Mouse (Mus musculus): Measurements from ENCODE around the gene Slc2a5.

The Slc2a5 gene

GRCm38 (mm10) chr4:150119055-150119454 is at the start of gene Slc2a5:
Gene Slc2a5, plus strand, starts transcription at chr4:150119283.
- DNase-seq (ENCODE audit: low spot score), result peak; percentile 73

DNA sequence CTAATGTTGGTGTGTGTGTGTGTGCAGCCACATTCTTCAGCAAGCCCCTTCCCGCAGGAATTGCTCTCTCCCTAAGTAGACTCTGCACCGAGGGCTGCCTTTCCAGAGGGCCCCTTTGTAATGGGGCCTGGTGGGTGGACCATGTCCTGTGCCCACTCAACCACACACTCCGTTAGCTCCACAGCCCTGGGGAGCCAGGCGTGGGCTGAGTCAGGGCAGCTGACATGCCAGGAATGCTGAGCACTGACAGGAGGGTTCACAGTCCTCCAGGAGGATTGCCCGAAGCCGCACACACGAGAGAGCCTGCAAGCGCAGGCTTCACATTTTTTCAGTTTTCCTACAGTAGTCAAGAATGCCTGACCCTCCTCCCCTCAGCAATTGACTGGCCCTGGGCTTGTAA is 48.9 kb upstream of the Slc2a5 start:
- no peak for DNase-seq (ENCODE audit: low spot score)

DNA sequence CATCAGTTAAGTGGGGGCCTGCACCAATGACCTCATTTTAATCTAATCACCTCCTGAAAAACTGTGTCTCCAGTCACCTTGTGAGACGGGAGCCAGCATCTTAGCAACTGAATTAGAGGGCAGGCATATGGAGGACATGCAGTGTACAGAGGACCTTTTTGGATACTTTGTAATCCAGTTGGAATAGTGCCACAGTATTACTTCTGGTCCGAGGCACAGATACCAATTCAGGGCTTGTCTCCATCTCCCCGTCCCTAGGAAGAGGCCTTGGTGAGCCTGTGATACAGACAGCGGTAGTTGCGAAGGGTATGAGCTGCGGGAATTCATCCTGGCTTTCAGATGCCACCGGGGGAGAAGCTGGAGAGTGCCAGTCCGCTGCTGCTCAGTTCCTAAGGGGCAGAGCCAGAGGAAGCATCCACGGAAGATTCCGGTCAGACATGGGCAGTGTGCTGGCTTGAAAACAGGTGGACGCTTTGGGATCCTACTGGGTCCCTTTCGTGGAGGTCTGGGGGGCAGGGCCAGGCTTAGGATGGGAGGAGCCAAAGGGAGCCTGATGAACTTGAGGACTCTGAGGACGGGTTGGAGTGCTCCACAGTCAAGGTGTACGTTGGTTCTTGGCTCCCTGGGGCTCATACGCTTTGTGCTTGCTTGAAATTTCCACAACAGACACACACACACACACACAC is 46.5 kb upstream of the Slc2a5 start:
- DNase-seq (ENCODE audit: low spot score), result no peak

- peak; percentile 73 for DNase-seq (ENCODE audit: low spot score)
Measured at GRCm38 (mm10) chr4:150073102-150073473, 46.0 kb upstream of the Slc2a5 start.

DNA sequence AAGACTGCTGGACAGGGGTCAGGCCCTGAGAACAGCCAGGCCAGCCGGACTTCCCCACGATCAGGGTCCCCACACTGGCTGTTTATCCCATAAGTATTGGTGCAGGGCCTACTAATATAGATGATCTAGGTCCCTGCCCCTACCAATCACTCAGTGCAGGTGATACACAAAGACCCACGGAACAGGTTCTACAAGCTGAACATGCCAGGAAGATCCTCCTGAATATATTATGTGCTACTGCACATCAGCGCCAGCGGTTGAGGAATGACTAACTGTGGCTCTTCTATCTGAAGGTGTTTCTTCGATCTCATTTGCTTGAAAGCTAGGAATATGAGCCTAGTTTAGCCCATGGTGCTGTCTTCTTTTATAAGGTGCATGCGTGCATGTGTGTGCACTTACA is 43.7 kb upstream of the Slc2a5 start:
- peak; percentile 36 for DNase-seq (ENCODE audit: low spot score)

- no peak for DNase-seq (ENCODE audit: low spot score)
Measured at GRCm38 (mm10) chr4:150076147-150076546, 42.9 kb upstream of the Slc2a5 start.

- DNase-seq (ENCODE audit: low spot score), result no peak
Measured at GRCm38 (mm10) chr4:150078646-150079045, 40.4 kb upstream of the Slc2a5 start.

DNA sequence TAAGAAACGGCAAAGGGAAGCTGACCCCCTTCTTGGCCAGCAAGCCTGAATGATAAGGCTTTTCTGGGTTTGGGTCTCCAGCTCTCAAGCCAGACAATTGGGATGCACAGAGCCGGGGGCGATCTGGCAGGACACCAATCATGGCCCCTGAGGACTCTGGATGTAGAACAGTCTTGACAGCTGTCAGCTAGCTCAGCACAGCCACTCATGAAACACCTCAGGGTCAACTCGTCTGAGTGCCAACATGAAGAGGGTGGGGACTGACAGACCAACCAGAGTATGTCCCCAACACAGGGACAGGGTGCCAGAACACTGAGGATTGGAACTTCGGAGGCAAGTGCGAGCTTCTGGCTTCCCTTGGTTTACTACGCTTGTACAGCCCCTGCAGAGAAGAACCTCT is 39.8 kb upstream of the Slc2a5 start:
- DNase-seq (ENCODE audit: low spot score), result no peak

- DNase-seq (ENCODE audit: low spot score), result no peak
Measured at GRCm38 (mm10) chr4:150080330-150080967, 38.6 kb upstream of the Slc2a5 start.

- no peak for DNase-seq (ENCODE audit: low spot score)
Measured at GRCm38 (mm10) chr4:150085366-150085765, 33.7 kb upstream of the Slc2a5 start.

DNA sequence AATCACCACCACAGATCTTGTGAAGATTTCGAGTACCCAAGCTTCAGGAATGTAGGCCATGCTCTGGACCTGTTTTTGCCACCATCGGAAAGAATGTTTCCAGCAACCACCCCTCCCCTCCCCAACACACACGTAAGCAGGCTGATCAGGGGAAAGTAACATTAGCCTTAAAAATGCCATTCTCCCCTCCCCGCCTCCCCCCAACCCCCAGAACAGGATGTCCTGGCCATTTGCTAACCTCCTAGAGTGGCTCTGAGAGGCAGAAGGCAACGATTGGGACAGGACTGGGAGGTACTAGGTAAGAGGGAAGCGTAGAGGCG is 32.3 kb upstream of the Slc2a5 start:
- no peak for DNase-seq (ENCODE audit: low spot score)

DNA sequence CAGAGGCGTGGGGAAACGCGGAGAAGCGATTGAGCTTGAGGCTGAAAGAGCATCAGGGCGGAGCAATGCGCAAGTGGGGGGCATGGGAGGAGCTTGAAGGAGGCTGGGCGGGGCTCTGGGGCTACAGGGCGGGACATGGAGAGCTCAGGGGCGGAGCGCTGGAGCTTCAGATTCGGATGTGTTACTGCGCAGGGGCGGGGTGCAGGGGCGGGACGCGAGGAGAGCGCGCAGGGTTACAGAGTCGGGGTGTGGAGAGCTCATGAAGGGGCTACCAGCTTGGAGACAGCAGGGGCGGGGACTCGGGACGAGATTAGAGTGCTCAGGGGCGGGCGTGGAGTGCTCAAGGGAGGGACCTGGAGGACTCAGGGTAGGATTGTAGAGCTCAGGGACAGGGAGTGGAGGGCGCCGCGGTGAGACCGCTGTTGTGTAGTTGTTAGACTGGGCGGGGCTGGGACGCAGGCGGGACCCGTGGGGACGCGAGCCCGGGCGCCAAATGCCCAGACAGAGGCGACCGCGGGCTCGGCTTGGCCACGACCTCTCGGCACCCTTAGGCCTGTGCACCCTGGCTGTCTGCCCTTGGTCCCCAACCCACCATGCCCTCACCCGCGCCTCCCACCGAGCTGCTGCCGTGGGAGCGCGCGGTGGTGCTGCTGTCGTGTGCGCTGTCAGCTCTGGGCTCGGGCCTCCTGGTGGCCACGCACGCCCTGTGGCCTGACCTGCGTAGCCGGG is 31.8 kb upstream of the Slc2a5 start, which contains the start of gene Gpr157:
Gene Gpr157, plus strand, starts transcription at position 205 of the 729 bp plus-strand sequence.
- peak; percentile 95 for DNase-seq (ENCODE audit: low spot score)

GRCm38 (mm10) chr4:150087890-150088530 is 31.1 kb upstream of the Slc2a5 start:
- no peak for DNase-seq (ENCODE audit: low spot score)

DNA sequence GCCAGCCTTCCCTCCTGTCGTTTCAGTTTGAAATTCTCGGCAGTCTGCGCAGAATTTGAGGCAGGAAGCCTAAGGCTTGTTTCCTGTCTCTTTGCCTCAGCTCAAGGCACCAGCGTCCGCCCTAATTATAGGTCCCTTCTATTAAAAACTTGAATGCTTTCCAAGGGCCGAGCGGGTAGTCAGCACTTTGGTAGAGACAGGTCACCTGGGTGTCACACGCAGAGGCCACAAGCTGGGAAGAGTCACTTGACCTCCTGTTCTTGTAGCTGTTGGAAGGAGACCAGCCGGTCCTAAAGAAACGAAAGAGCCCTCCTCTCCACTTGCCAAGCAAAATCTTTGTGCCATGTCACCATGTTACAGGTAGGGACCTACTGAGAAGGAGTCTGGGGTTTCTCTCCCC is 30.0 kb upstream of the Slc2a5 start:
- DNase-seq (ENCODE audit: low spot score), result no peak

DNA sequence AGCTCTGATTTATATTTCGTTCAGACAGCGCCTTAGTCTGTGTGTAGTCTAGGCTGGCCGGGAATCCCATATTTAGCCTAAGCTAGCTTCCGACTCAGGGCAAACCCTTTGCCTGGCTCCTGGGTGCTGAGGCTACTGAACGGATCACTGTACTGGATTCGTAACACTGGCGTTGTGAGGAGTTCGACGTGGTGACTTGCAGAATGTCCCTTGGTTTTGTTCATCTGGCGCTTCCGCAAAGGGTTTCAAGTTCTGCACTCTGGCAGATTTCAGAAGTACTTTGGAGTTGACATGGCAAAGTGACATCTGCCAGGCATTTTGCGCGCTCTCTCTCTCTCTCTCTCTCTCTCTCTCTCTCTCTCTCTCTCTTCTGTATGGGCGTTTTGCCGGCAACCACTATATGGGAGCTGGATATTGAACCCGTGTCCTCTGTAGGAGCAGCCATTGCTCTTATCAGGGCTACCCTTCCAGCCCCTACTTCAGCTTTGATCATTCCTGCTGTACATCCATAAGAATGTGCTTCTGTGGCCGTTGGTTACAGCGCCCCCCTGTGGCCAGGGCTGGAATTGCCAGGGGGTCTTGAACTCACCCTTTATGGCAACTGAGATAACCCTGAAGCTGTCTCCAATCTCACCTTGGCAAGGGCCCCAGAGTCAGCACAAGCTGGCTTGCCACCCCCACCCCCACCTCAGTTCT is 27.0 kb upstream of the Slc2a5 start:
- no peak for DNase-seq (ENCODE audit: low spot score)

DNA sequence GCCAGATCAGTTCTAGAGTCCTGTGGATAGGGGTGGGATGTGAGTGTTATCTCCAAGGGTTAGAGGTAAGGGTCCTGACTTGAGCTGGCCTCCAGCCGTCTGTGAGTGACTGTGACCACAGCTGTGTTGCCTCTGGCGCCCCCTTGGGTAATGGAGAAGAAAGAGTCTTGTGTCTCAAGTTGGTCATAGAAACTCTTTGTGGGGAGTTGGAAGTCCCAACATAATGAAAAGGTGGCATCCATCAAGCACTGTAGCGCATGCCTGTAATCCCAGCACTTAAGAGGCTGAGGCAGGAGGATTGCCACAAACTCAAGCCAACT is 26.5 kb upstream of the Slc2a5 start:
- no peak for DNase-seq (ENCODE audit: low spot score)

GRCm38 (mm10) chr4:150093560-150094462 is 25.3 kb upstream of the Slc2a5 start:
- DNase-seq (ENCODE audit: low spot score), result peak; percentile 67

- DNase-seq (ENCODE audit: low spot score), result peak; percentile 57
Measured at GRCm38 (mm10) chr4:150094463-150094789, 24.7 kb upstream of the Slc2a5 start.

GRCm38 (mm10) chr4:150096309-150096708 is 22.8 kb upstream of the Slc2a5 start:
- DNase-seq (ENCODE audit: low spot score), result no peak

DNA sequence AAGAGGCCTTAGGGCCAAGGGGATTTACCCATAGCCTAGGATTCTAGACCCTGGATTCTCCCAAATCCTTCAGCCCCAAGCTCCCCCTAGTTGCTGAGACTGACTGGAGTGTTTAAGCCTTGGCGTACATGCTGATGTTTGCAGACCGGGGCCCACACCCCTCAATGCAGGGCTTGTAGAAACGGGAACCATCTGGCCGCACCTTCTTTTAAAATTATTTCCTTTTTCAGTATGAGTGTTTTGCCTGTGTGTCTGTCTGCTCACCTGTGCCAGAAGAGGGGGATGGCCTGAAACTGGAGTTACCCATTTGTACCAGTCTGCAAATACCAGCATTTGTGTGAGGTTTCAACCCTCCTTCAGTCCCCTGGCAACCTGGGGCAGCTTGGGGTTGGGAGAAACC is 21.2 kb upstream of the Slc2a5 start:
- no peak for DNase-seq (ENCODE audit: low spot score)

DNA sequence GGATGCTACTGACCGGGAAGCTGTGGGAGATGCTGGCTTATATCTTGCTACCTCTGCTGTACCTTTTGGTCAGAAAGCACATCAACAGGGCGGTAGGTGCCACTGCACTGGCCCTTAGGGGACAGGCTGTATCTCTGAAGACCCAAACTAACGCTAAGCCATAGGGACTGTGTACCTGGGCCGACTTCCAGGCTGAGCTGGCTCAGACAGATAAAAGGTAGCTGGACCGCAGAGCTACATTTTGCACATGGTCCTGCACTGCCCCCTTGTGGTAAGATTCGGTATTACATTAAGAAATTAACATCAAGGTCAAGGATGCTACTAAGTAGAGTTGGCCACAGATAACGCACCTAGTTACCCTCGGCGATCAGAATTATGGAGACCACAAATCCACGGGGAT is 20.2 kb upstream of the Slc2a5 start:
- DNase-seq (ENCODE audit: low spot score), result peak; percentile 87

All from embryo, embryonic 10 days (tissue).